Mouse (Mus musculus): Measurements from ENCODE around the gene Brf1. TPM values are rescaled to one million over a fixed set of nuclear protein-coding genes. Genes with fewer than 3 reads are reported as not detected.

Gene Brf1
- polyA plus RNA-seq (2021; fragmentation: Nextera tagmentation) = 33.3 and 49.2 TPM in 2 replicates
- long read RNA-seq, experiment 1, partial matches to known transcripts = 11 of 14 reads
- long read RNA-seq, experiment 1, other reads (novel, unspliced or antisense) = 3 of 14 reads
- long read RNA-seq, experiment 2, transcript Brf1-207 (3 exons, 687 nt) = major isoform, 5 of 29 reads
- long read RNA-seq, experiment 2, partial matches to known transcripts = 6 of 29 reads
- long read RNA-seq, experiment 2, other reads (novel, unspliced or antisense) = 17 of 29 reads

DNA sequence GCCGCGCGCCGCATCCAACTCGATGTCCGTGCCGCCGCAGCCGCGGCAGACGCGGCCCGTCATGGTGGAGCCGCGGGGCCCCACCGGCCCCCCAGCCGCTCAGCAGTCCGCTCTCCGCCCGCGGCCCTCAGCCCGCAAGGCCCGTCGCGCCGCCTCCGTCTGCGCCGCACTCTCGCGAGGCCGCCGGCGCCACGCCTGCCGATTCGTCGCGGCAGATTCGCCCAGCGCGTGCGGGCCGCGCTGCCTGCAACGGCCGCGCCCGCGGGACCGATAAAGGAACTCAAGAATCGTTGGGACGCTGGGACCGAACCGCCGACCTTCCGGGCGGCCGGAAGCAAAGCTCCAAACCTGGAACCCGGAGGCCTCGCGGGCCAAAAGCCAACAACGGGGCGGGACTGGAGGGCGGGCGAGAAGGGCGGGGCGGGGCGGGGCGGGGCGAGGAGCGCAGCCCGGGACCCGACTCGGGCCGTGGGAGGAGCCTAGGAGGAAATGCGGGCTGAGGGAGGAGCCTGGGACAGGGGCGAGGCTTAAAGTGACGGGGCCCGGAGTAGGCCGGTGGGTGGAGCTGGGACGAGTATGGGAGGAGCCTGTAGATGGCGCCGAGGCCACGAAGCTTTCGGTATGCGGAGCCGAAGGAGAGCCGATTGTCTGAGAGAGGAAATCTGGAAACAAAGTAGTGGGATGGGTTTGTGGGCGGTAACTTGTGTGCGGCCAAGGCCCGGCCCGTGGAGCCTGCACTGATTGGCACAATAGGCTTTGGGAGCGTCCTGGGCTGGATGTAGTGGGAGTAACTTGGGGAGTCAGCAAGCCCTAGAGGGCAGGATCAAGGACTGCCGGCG is at the start of gene Brf1:
TSS of gene Brf1 (minus strand) at position 411 of the 839 bp plus-strand sequence.

DNA sequence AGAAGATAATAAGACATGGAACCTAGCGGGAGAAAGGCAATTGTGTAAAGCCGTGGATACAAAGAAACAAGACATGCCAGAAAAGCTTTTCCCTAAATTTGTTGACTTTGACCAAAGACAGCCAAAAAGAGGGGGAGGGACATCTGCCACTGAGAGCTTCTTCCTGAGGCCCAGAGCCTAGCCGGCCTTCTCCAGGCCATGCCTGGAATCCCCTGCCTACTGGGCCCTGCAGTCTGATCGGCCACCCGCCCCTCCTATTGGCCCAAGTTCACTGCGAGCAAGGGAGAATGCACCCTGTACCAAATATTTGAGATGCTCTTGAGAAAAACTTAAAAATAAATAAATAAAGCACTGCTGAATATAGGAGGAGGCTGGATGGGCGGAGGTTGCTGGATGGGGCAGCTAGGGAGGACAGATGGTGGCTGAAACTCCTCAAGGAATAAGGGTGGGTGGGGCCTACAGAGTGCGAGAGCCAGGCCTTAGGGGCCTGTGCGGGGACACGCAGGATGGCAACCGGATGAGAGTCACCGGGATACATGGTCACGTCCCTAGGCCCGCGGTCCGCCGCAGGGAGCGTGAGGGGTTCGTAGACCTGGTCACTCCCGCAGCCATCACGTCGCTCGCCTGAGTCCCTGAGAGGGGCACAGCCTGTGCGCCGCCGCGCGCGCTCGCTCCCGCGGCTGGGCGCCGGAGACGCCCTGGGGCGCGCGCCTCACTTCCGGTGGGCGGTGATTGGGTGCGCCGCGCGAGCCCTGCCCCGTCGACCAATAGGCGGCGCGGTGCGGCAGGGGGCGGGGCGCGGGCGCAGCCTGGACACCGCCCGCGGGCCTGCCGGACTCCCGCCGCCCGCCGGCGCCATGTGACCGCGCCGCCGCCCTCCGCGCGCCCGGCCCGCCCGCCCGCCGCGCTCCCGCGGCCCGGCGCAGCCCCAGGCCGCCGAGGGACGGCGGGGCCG is 13.4 kb upstream of the Brf1 start, which contains the start of gene Pacs2:
TSS of gene Pacs2 (plus strand) at position 905 of the 955 bp plus-strand sequence.

DNA sequence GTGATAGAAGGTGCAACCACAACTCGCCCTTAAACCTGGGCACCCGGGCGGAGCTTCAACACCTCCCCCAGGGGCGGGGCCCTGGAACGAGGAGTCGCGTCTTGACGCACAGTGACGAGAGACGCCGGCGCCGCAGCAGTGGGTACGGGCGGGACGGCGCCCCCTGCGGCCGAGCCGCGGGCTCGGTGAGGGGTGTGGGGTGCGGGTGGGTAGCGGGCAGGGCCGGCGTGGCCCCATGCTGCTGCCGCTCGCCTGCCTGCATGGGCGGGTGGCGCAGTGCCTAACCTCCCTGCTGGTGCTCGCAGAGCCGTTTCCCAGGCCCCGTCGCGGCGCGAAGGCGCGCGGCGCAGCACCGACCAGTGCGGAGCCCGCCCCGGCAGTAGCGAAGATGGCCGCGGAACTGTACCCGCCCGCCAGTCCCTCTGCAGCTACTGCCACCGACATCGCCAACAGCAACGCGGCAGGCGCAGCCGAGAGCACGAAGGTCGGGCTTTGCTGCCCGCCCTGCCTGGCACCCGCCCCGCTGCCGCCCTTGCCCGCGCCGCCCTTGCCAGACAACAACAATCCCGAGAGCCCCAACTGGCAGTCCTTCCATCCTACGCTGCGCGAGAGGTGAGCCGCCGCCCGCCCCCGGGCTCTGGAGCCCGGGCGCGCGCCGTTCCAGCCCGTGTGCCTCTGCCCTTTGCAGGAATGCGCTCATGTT is 24.0 kb downstream of the Brf1 start, which contains the start of gene Btbd6:
TSS of gene Btbd6 (plus strand) at position 112 of the 703 bp plus-strand sequence.

DNA sequence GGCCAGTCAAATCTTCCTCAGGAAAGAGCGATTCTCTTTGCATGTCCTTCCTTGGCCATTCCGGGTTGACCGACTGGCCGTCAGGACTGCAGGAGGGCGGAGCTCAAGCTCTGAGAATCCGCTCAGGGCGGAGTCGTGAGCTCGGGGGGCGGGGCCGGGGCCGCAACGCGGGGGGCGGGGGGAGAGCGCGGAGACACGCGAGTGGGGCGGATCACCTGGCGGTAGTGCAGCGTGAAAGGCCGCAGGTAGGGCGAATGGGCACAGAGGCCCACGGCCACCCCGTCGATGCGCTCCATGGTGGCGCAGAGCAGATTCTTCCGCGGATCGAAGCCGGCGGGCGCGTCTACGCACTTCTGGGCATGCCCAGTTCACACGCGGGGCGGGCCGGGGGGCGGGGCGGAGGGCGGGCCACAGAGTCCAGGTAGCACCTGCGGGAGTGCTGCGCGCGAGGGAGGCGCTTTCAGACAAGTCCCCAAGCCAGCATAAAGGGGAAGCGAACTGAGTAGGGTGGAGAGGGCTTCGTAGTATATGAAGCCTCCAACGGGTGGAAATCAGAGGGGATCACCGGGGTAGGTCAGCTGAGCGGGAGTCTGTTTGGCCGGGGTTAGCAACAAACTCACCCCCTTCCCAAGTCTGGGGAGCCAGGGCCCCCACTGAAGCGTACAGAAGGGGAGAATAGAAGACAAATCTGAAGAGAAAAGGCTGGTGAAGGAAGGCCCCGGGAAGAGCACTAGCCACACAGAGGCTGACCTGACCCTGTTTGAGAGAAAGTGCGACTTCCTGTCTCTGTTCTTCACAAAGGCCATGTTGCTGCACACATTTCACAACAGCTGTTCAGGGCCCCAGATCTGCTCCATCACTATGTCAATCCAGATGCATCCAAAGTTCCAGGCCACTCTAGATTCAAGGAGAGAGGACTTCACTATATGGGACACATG is 58.5 kb downstream of the Brf1 start, which contains the start of gene Nudt14:
TSS of gene Nudt14 (minus strand) at position 349 of the 938 bp plus-strand sequence.

DNA sequence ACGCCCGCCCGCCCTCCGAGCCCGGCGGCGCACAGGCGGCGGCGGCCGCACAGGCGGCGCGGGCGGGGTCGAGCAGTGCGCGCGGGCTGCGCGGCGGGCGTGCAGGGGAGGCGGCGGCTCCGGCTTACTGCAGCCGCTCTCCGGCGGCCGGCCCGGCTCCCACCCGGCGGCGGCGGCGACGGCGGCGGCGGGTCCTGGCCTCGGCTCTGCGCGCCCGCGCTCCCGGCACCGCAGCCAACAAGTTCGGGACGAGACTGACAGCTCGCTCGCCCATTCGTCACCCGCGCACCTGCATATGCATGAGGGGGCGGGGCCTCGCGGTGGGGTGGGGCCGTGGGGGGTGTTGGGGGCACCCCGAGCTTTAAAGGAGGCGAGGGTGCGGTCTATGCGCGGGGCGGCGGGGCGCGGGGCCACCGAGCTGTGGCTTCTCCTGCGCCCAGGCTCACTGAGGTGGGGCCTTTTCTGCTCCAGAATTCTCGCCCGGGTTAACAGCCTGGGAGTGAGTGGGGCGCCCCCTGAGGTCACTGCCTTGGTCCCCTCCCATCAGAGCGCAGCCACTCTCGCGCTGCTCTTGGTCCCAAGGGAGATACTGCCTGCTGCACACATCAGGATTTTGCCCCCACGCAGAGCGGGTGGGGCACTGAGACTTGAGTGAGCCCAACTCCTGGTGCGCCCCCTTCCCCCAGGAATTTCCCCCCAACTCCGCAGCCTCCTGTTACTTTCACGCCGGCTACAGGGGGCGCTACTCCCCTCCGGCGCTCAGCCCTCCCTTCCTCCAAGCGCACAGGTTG is 70.7 kb downstream of the Brf1 start, which contains the start of gene Jag2:
TSS of gene Jag2 (minus strand) at position 215 of the 791 bp plus-strand sequence.

Small RNA genes within 50 kb of the gene (microRNA-seq; reads per million reads assigned to microRNA genes)
- not detected for gene Mir6941

Other genes starting within 250 kb of the Brf1 start
- gene Pld4, start 240.0 kb downstream of the Brf1 start, polyA plus RNA-seq (2021; fragmentation: Nextera tagmentation) = 13.5 and 14.2 TPM in 2 replicates
- 0.48 and 0.50 TPM in 2 replicates for gene Ahnak2, start 198.0 kb downstream of the Brf1 start, polyA plus RNA-seq (2021; fragmentation: Nextera tagmentation)
- 17.9 and 18.4 TPM in 2 replicates for gene Clba1, start 191.8 kb downstream of the Brf1 start, polyA plus RNA-seq (2021; fragmentation: Nextera tagmentation)
- gene Cdca4, start 171.3 kb downstream of the Brf1 start, polyA plus RNA-seq (2021; fragmentation: Nextera tagmentation) = 11.4 and 13.2 TPM in 2 replicates
- not detected in 2 replicates for gene Gpr132, start 132.5 kb downstream of the Brf1 start, polyA plus RNA-seq (2021; fragmentation: Nextera tagmentation)
- gene Jag2, start 70.9 kb downstream of the Brf1 start, polyA plus RNA-seq (2021; fragmentation: Nextera tagmentation) = 3.7 and 4.1 TPM in 2 replicates
- gene Nudt14, start 58.6 kb downstream of the Brf1 start, polyA plus RNA-seq (2021; fragmentation: Nextera tagmentation) = 37.9 and 42.1 TPM in 2 replicates
- 40.3 and 45.0 TPM in 2 replicates for gene Btbd6, start 24.2 kb downstream of the Brf1 start, polyA plus RNA-seq (2021; fragmentation: Nextera tagmentation)
- 10.3 and 11.4 TPM in 2 replicates for gene Pacs2, start 13.8 kb upstream of the Brf1 start, polyA plus RNA-seq (2021; fragmentation: Nextera tagmentation)
- not detected in 2 replicates for gene Tex22, start 73.8 kb upstream of the Brf1 start, polyA plus RNA-seq (2021; fragmentation: Nextera tagmentation)
- gene Mta1, start 97.6 kb upstream of the Brf1 start, polyA plus RNA-seq (2021; fragmentation: Nextera tagmentation) = 7.9 and 9.3 TPM in 2 replicates
- 215 and 241 TPM in 2 replicates for gene Crip2, start 139.5 kb upstream of the Brf1 start, polyA plus RNA-seq (2021; fragmentation: Nextera tagmentation)
- gene Crip1, start 145.6 kb upstream of the Brf1 start, polyA plus RNA-seq (2021; fragmentation: Nextera tagmentation) = 78.3 and 79.6 TPM in 2 replicates
- 0.93 and 0.97 TPM in 2 replicates for gene Tedc1, start 155.7 kb upstream of the Brf1 start, polyA plus RNA-seq (2021; fragmentation: Nextera tagmentation)
- gene Tmem121, start 185.2 kb upstream of the Brf1 start, polyA plus RNA-seq (2021; fragmentation: Nextera tagmentation) = 15.5 and 16.6 TPM in 2 replicates

Measured in layer of hippocampus, adult 6 months (tissue).